Mouse (Mus musculus) kidney, postnatal 14 days (tissue): ENCODE results near the gene Olfr767.
A peak's percentile ranks its signal among the peaks of the same experiment; 100 is the strongest.
"Not testable (repeated sequence)": the region's sequence is repeated elsewhere in the genome, so short reads cannot be mapped to it uniquely, and the experiment has no call there.

Experiments used
- DNase-seq: peaks from one replicate; pipeline ENCODE4 v3.0.0; 2022; ENCODE audit warnings: mixed read lengths

Gene Olfr767

GRCm38 (mm10) chr10:129082810-129083209 is at the start of gene Olfr767:
Gene Olfr767, minus strand, starts transcription at chr10:129082910.
- not testable (repeated sequence) for DNase-seq

- no peak for DNase-seq
Observed at GRCm38 (mm10) chr10:129117761-129118160, 35.1 kb upstream of the Olfr767 start, which contains the start of gene Olfr769. Gene Olfr769, minus strand, starts transcription at chr10:129117861.

- DNase-seq: no peak
Observed at GRCm38 (mm10) chr10:129115146-129115545, 32.4 kb upstream of the Olfr767 start.

GRCm38 (mm10) chr10:129101231-129101630 is 18.5 kb upstream of the Olfr767 start:
- DNase-seq: no peak

GRCm38 (mm10) chr10:129099275-129099674 is 16.6 kb upstream of the Olfr767 start, which contains the start of gene Olfr768:
Gene Olfr768, minus strand, starts transcription at chr10:129099375.
- DNase-seq: no peak

GRCm38 (mm10) chr10:129068877-129069276 is 13.8 kb downstream of the Olfr767 start, which contains the start of gene Olfr766-ps1:
Gene Olfr766-ps1, minus strand, starts transcription at chr10:129068977.
- DNase-seq: no peak

- not testable (repeated sequence) for DNase-seq
Observed at GRCm38 (mm10) chr10:129049898-129050297, 32.8 kb downstream of the Olfr767 start, which contains the start of gene Olfr765. Gene Olfr765, minus strand, starts transcription at chr10:129049998.

- DNase-seq: no peak
Observed at GRCm38 (mm10) chr10:129039796-129040195, 42.9 kb downstream of the Olfr767 start, which contains the start of gene Olfr764-ps1. Gene Olfr764-ps1, minus strand, starts transcription at chr10:129039896.

GRCm38 (mm10) chr10:129028343-129028742 is 54.4 kb downstream of the Olfr767 start:
- DNase-seq: no peak

GRCm38 (mm10) chr10:129026018-129026662 is 56.6 kb downstream of the Olfr767 start:
- peak; percentile 23 for DNase-seq
